Mouse (Mus musculus) NIH3T3 (cell line): ENCODE results near the gene Rcn3.

Experiments
- DNase-seq: peaks from one replicate; pipeline ENCODE4 v3.0.0-alpha.2; 2012; ENCODE audit warnings: low read depth

Gene Rcn3

GRCm38 (mm10) chr7:45048001-45048890 lies 43.8 kb downstream of the Rcn3 start:
- DNase-seq = peak; percentile 26

DNA sequence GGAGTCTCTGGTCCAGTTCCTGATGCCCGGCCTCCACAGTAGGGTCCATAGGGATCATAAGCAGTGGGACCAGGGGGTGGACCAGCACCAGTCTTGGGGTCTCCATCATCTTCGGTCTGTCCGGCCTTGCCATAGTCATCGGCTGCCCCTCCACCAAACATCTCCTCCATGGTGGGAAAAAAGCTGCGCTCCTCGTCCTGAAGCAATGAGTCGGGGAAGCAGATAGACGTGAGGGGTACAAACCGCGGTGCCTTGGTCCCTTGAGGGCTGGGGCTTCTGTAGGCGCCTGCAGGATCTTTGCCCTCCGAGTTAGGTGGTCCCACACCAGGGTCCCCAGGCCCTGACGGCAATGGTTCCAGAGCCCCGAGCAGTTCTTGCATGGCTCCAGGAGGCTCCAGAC lies 44.5 kb downstream of the Rcn3 start:
- no peak for DNase-seq

- DNase-seq = no peak
These were observed 45.1 kb downstream of the Rcn3 start for GRCm38 (mm10) chr7:45046853-45047350.

DNA sequence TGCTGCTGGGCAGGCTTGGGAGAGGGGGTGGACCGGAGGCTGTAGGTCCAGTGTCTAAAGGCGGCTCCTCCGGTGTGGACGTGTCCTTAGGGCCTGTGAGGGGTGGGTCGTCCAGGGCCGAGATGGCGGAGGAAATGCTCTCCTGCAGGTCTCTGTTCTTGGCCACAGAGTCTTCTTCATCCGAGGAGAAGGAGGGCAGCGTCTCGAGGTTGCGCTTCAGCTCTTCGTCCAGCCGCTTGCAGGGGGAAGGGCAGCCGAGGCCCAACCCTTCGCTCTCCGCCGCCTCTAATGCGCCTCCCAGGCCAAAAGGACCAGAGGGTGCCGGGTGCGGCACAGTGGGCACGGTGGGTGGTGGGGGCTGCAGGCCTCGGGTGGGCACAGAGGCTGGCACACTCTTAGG lies 46.3 kb downstream of the Rcn3 start:
- no peak for DNase-seq

GRCm38 (mm10) chr7:45043307-45043706 lies 48.7 kb downstream of the Rcn3 start:
- DNase-seq = no peak

DNA sequence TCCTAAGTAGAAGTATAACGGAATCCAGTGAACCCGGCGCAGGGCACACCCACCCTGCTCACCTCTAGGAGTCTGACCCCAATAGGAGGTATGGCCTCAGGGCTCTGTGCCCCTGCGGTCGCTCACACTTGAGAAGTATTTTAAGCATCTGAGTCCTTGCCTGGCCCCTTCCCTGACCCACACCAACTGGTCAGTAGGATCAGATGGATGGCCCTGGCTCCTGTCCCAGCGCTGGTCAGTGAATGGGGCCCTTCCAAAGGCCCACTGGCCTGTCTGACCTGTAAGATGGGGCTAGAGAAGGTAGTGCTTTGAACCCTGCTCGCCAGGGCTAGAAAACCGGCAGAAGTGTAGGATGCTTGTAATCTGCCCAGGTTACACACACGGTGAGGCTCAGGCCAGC lies 51.2 kb downstream of the Rcn3 start:
- DNase-seq = no peak

DNA sequence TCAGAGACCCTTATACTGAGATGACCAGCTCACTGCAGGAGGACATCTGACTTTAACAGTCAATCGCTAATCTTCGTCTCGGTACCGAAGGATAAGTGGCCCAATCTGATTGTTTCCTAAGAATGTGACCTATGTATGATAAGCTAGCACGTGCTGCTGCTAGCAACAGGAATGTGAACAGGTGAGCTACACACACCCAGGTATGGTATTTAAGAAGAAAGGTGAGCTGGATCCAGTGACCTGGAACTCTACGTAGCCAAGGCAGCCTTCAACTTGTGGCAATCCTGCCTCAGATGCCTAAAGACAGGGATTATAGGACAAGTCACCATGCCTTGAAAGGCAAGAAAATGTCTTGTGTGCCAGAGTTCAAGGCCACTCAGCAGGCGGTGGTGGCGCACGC lies 53.6 kb downstream of the Rcn3 start:
- DNase-seq = no peak

GRCm38 (mm10) chr7:45037720-45038361 lies 54.2 kb downstream of the Rcn3 start:
- peak; percentile 76 for DNase-seq

GRCm38 (mm10) chr7:45036702-45037101 lies 55.3 kb downstream of the Rcn3 start:
- no peak for DNase-seq

DNA sequence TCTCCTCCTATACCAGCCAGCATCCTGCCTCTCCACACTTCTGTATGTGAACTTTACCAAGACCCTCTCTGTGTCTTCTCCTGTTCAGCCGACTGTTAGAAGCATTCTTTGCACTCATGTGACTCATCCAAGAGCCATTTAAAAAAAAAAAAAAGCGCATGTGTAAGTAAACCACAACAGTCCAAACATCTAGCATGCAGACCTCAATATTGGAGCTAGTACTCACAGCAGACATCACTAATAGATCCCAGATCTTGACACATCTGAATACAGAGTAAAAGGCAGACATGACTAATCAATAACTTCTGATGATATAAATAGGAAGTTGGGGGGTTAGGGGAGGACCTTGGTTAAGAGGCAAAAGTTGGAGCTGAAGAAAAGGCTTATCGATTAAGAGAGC lies 56.4 kb downstream of the Rcn3 start:
- DNase-seq = peak; percentile 85

DNA sequence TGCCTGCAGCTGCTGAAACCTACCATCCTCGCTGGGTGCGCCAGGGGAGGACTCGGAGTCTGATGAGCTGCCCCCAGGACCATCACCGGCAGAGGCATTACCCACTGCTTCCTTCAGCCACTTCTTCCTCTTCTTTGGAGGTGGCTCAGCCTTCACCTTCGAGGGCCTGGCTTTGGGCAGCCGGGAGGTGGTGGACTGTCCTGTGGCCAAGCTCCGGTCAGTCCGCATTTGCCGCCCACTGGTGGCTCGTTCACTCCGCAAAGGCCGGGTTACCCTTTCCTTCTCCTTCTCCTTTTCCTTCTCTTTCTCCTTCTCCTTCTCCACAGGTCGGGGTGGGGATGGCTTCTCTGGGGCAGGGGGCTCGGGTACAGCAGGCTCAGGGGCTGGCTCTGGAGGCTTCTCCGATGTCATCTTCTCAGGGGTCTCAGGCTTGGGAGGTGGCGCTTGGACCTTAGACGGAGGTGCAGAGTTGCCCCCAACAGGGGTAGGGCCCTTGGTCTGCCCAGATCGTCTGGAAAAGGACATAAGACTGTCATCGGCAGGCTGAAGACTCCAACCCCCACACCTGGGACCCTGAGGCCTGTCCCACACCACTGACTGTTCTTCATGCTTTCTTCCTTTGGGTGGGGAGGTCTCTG lies 58.2 kb downstream of the Rcn3 start:
- DNase-seq = no peak
